Mouse (Mus musculus): ENCODE data around the gene Card11.

The Card11 gene

GRCm38 (mm10) chr5:140992093-140993070, 8.0 kb downstream of the Card11 start:
- no peak for DNase-seq (ENCODE audit: low spot score in 2 of 2)

- DNase-seq (ENCODE audit: low spot score in 2 of 2), result no peak
These were observed 14.9 kb downstream of the Card11 start for GRCm38 (mm10) chr5:140985311-140986050.

- no peak for DNase-seq (ENCODE audit: low spot score in 2 of 2)
These were observed 19.0 kb downstream of the Card11 start for GRCm38 (mm10) chr5:140981370-140981805.

GRCm38 (mm10) chr5:140980783-140981182, 19.6 kb downstream of the Card11 start:
- DNase-seq (ENCODE audit: low spot score in 2 of 2), result no peak

GRCm38 (mm10) chr5:140980051-140980450, 20.3 kb downstream of the Card11 start:
- no peak for DNase-seq (ENCODE audit: low spot score in 2 of 2)

- peak; percentile 22 to 31 for DNase-seq (ENCODE audit: low spot score in 2 of 2)
These were observed 37.4 kb downstream of the Card11 start for GRCm38 (mm10) chr5:140962945-140963344.

GRCm38 (mm10) chr5:140960732-140961131, 39.6 kb downstream of the Card11 start:
- no peak for DNase-seq (ENCODE audit: low spot score in 2 of 2)

- peak; percentile 66 to 74 for DNase-seq (ENCODE audit: low spot score in 2 of 2)
These were observed 41.2 kb downstream of the Card11 start for GRCm38 (mm10) chr5:140959160-140959559.

GRCm38 (mm10) chr5:140957106-140957505, 43.3 kb downstream of the Card11 start:
- DNase-seq (ENCODE audit: low spot score in 2 of 2), result no peak

GRCm38 (mm10) chr5:140955666-140956065, 44.7 kb downstream of the Card11 start:
- no peak for DNase-seq (ENCODE audit: low spot score in 2 of 2)

- DNase-seq (ENCODE audit: low spot score in 2 of 2), result no peak
These were observed 48.6 kb downstream of the Card11 start for GRCm38 (mm10) chr5:140951801-140952200.

GRCm38 (mm10) chr5:140948009-140948408, 52.4 kb downstream of the Card11 start:
- peak; percentile 78 to 82 for DNase-seq (ENCODE audit: low spot score in 2 of 2)

GRCm38 (mm10) chr5:140946034-140946433, 54.3 kb downstream of the Card11 start:
- no peak for DNase-seq (ENCODE audit: low spot score in 2 of 2)

- no peak for DNase-seq (ENCODE audit: low spot score in 2 of 2)
These were observed 55.8 kb downstream of the Card11 start for GRCm38 (mm10) chr5:140944382-140945125.

GRCm38 (mm10) chr5:140940923-140941491, 59.4 kb downstream of the Card11 start:
- peak; percentile 44 to 45 for DNase-seq (ENCODE audit: low spot score in 2 of 2)

- no peak for DNase-seq (ENCODE audit: low spot score in 2 of 2)
These were observed 60.0 kb downstream of the Card11 start for GRCm38 (mm10) chr5:140940257-140940922.

GRCm38 (mm10) chr5:140936816-140937215, 63.6 kb downstream of the Card11 start:
- no peak for DNase-seq (ENCODE audit: low spot score in 2 of 2)

GRCm38 (mm10) chr5:140935848-140936247, 64.5 kb downstream of the Card11 start:
- DNase-seq (ENCODE audit: low spot score in 2 of 2), result no peak

- DNase-seq (ENCODE audit: low spot score in 2 of 2), result no peak
These were observed 65.6 kb downstream of the Card11 start for GRCm38 (mm10) chr5:140934639-140935315.

GRCm38 (mm10) chr5:140931523-140932229, 68.7 kb downstream of the Card11 start:
- no peak for DNase-seq (ENCODE audit: low spot score in 2 of 2)

Measured in right cerebral cortex, postnatal 36 days (tissue).